Mouse (Mus musculus) heart, adult 2 months (tissue): ENCODE results near the gene Mfsd13b.

ENCODE experiments used
- EP300 ChIP-seq: fragments of 200-500 bp; IDR thresholded peaks from 2 replicates; pipeline ENCODE4 v1.6.1; 2011; ENCODE audit warnings: low read depth, low read length, control low read depth; ENCODE audit not compliant: insufficient read depth
- POLR2A ChIP-seq: fragments of 200-500 bp; IDR thresholded peaks from 2 replicates; pipeline ENCODE4 v1.6.1; 2011; ENCODE audit warnings: mild to moderate bottlenecking, low read depth, low read length, control low read depth; ENCODE audit not compliant: insufficient read depth

GRCm38 (mm10) chr7:120961893-120962292, 20.4 kb upstream of the Mfsd13b start:
- TF ChIP-seq POLR2A: no peak
- TF ChIP-seq EP300: no peak
